Mouse (Mus musculus): ENCODE results near the gene Galnt7.

GRCm38 (mm10) chr8:57573844-57574243 lies 79.0 kb downstream of the Galnt7 start:
- TF ChIP-seq TAL1 (conservative IDR thresholded peaks at IDR 0.05; ENCODE audit: low read depth, low read length) = no peak
- no peak for TF ChIP-seq CTCF (IDR thresholded peaks at IDR 0.05; ENCODE audit: low read depth, low read length)
- no peak for TF ChIP-seq GATA1 (IDR thresholded peaks at IDR 0.05; ENCODE audit: borderline replicate concordance, low read length)
- no peak for TF ChIP-seq GATA2 (IDR thresholded peaks at IDR 0.05; ENCODE audit: borderline replicate concordance, low read depth, low read length)
- no peak for TF ChIP-seq POLR2AphosphoS5 (IDR thresholded peaks at IDR 0.05; ENCODE audit: insufficient replicate concordance, low read depth, low read length)

All from G1E (cell line).